In the genomic region with DNA sequence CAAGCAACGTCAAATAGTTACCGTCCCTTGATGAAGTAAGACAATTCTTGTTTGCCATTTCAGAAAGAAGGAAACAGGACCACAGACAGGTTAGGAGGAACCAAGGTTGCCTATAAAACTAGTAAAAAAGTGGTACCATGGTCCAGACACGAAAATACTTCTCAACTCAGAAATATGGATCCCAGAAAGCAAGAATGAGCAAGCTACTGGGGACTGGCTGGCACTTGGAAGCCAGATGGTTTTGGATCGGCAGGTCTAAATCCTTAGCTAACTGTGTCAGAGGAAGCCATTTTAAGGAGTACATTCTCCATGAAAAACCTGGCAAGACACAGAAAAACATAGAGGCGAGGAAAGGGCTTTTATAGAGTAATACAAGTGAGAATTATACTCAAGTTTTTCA, we compare ENCODE assay signal across 12 mouse cellular contexts. TPM values are rescaled to one million over a fixed set of nuclear protein-coding genes. Genes with fewer than 3 reads are reported as not detected.
DNase-seq lines count a peak whose midpoint lies in the region; ATAC-seq and TF ChIP-seq lines count a peak whose summit lies in the region.
"Had no signal": no experiment of that assay in that cellular context is flagged by ENCODE, and none has a peak within 500 bp of the region (broad histone marks: within the 10 kb centered on the region; RNA-seq: fewer than 3 reads in every experiment).

No protein-coding gene starts in this region.

- ATAC-seq in forebrain, postnatal 0 days: no peak
- ATAC-seq in forebrain, embryonic 16.5 days: no peak
- ATAC-seq in heart, embryonic 16.5 days (replicated peaks; ENCODE audit: extremely low read depth, insufficient read depth, low FRiP score): no peak
- peak; percentile 42; the same call in 1 of the 2 replicates for ATAC-seq in liver, postnatal 0 days

- DNase-seq in forebrain, postnatal 0 days: peak; percentile 17
- no peak for DNase-seq in layer of hippocampus, adult 2 months (ENCODE audit: low spot score in 2 of 2)
- DNase-seq in layer of hippocampus, postnatal 36 days: no peak
- no peak for DNase-seq in liver, postnatal 0 days
- DNase-seq in urinary bladder, postnatal 36 days (ENCODE audit: low spot score in 2 of 2): no peak

- H3K4me2 ChIP-seq in forebrain, postnatal 0 days (ENCODE audit: low read depth): no peak overlapping the region
- H3K4me2 ChIP-seq in forebrain, embryonic 16.5 days (ENCODE audit: low read length): no peak overlapping the region
- 0 out of 2 replicates have a peak overlapping the region, but pooled peaks have one; percentile 19 for H3K4me2 ChIP-seq in heart, embryonic 16.5 days (ENCODE audit: low read depth, low read length)
- peak overlapping the region; percentile 59 for H3K4me2 ChIP-seq in liver, postnatal 0 days (ENCODE audit: low read depth, low read length)

- no peaks in the 10 kb centered on the region for H3K27me3 ChIP-seq in forebrain, postnatal 0 days (ENCODE audit: insufficient read depth, low read length)
- H3K27me3 ChIP-seq in forebrain, embryonic 16.5 days (replicated peaks; ENCODE audit: control insufficient read depth, insufficient read depth, low read length): no peaks in the 10 kb centered on the region
- H3K27me3 ChIP-seq in heart, embryonic 16.5 days (ENCODE audit: control insufficient read depth, insufficient read depth, low read length): no peaks in the 10 kb centered on the region
- no peaks in the 10 kb centered on the region for H3K27me3 ChIP-seq in liver, postnatal 0 days (ENCODE audit: insufficient read depth, low read length)
- H3K27me3 ChIP-seq: limb, embryonic 15.5 days; neural tube, embryonic 13.5 days had no signal

- WGBS in forebrain, postnatal 0 days: 78% methylated on average over 5 of the region's 5 CpGs
- 76% methylated on average over 5 of the region's 5 CpGs for WGBS in forebrain, embryonic 16.5 days
- 49% methylated on average over 5 of the region's 5 CpGs for whole genome bisulfite sequencing in heart, embryonic 16.5 days
- WGBS in liver, postnatal 0 days (ENCODE audit: insufficient replicate concordance): 54% methylated on average over 5 of the region's 5 CpGs

- no peaks in the 10 kb centered on the region for H3K4me1 ChIP-seq in forebrain, postnatal 0 days (ENCODE audit: insufficient read depth)
- H3K4me1 ChIP-seq in forebrain, embryonic 16.5 days (replicated peaks; ENCODE audit: control insufficient read depth, insufficient read depth, low read length): 0 out of 2 replicates have a peak, but pooled peaks cover 3% of the 10 kb centered on the region
- peaks cover 8% of the 10 kb centered on the region; the same call in 1 of the 2 replicates for H3K4me1 ChIP-seq in heart, embryonic 16.5 days (ENCODE audit: control insufficient read depth, insufficient read depth, low read length)
- H3K4me1 ChIP-seq in liver, postnatal 0 days (ENCODE audit: insufficient read depth): peaks cover 6% of the 10 kb centered on the region; the same call in 1 of the 2 replicates
- H3K4me1 ChIP-seq: limb, embryonic 15.5 days had no signal

- no peaks in the 10 kb centered on the region for H3K9me3 ChIP-seq in forebrain, postnatal 0 days (ENCODE audit: low read length)
- H3K9me3 ChIP-seq in forebrain, embryonic 16.5 days (ENCODE audit: control insufficient read depth, low read length): peaks cover 2% of the 10 kb centered on the region; the same call in 1 of the 2 replicates
- H3K9me3 ChIP-seq in heart, embryonic 16.5 days (replicated peaks; ENCODE audit: control insufficient read depth, low read length): peaks cover 4% of the 10 kb centered on the region
- H3K9me3 ChIP-seq in liver, postnatal 0 days (ENCODE audit: low read length): no peaks in the 10 kb centered on the region
- H3K9me3 ChIP-seq: G1E; limb, embryonic 15.5 days had no signal

- H3K4me3 ChIP-seq in forebrain, postnatal 0 days (ENCODE audit: low read depth, low read length): no peak overlapping the region
- no peak overlapping the region for H3K4me3 ChIP-seq in forebrain, embryonic 16.5 days (replicated peaks; ENCODE audit: low read length)
- H3K4me3 ChIP-seq in layer of hippocampus, adult 2 months: no peak overlapping the region; the same call in 1 of the 2 replicates
- H3K4me3 ChIP-seq in heart, embryonic 16.5 days (ENCODE audit: low read length): no peak overlapping the region
- H3K4me3 ChIP-seq in liver, postnatal 0 days (ENCODE audit: low read depth, low read length): no peak overlapping the region
- H3K4me3 ChIP-seq: limb, embryonic 15.5 days; neural tube, embryonic 13.5 days had no signal

- no peak overlapping the region for H3K9ac ChIP-seq in forebrain, postnatal 0 days
- H3K9ac ChIP-seq in forebrain, embryonic 16.5 days (replicated peaks; ENCODE audit: low read depth, low read length): no peak overlapping the region
- H3K9ac ChIP-seq in heart, embryonic 16.5 days (ENCODE audit: low read length): no peak overlapping the region
- no peak overlapping the region for H3K9ac ChIP-seq in liver, postnatal 0 days (replicated peaks)
- H3K9ac ChIP-seq: limb, embryonic 15.5 days; neural tube, embryonic 13.5 days had no signal

- TF ChIP-seq CTCF in forebrain, postnatal 0 days (IDR thresholded peaks at IDR 0.05; ENCODE audit: low read depth): no peak
- TF ChIP-seq CTCF in layer of hippocampus, adult 2 months (conservative IDR thresholded peaks at IDR 0.05): no peak
- no peak for TF ChIP-seq CTCF in liver, postnatal 0 days (IDR thresholded peaks at IDR 0.05; ENCODE audit: low read depth)

- no peak overlapping the region for H3K27ac ChIP-seq in forebrain, postnatal 0 days (ENCODE audit: low read depth, low read length)
- no peak overlapping the region for H3K27ac ChIP-seq in forebrain, embryonic 16.5 days (ENCODE audit: low read length)
- H3K27ac ChIP-seq in layer of hippocampus, adult 2 months: peak overlapping the region; percentile 36
- peak overlapping the region; percentile 55; the same call in 1 of the 2 replicates for H3K27ac ChIP-seq in heart, embryonic 16.5 days (ENCODE audit: low read length)
- no peak overlapping the region for H3K27ac ChIP-seq in liver, postnatal 0 days (ENCODE audit: low read depth)
- H3K27ac ChIP-seq: hindbrain, postnatal 0 days; limb, embryonic 15.5 days; macrophage; neural tube, embryonic 13.5 days had no signal

- TF ChIP-seq EP300 in liver, postnatal 0 days (IDR thresholded peaks at IDR 0.05; ENCODE audit: low read depth): no peak

- H3K36me3 ChIP-seq in forebrain, postnatal 0 days (ENCODE audit: insufficient read depth): no peaks in the 10 kb centered on the region
- no peaks in the 10 kb centered on the region for H3K36me3 ChIP-seq in forebrain, embryonic 16.5 days (ENCODE audit: control insufficient read depth, insufficient read depth)
- no peaks in the 10 kb centered on the region for H3K36me3 ChIP-seq in heart, embryonic 16.5 days (ENCODE audit: control insufficient read depth, insufficient read depth)
- no peaks in the 10 kb centered on the region for H3K36me3 ChIP-seq in liver, postnatal 0 days (replicated peaks; ENCODE audit: insufficient read depth, low read length)
- H3K36me3 ChIP-seq: G1E; limb, embryonic 15.5 days; neural tube, embryonic 13.5 days had no signal

RNA-seq across cellular contexts. Expression of gene Mboat1, which starts 51.9 kb away (rescaled TPM):
- 2.4 and 3.8 TPM in 2 replicates for total RNA-seq in forebrain, postnatal 0 days (2014; rRNA removed)
- polyA plus RNA-seq in forebrain, postnatal 0 days (2015; fragmentation: Nextera tagmentation; extraction: Ambion mirVana): 3.4 and 3.5 TPM in 2 replicates
- 2.3 and 3.5 TPM in 2 replicates for polyA plus RNA-seq in forebrain, embryonic 16.5 days (2015; fragmentation: Nextera tagmentation; extraction: Ambion mirVana)
- 1 to 10 TPM; 1.5 to 2.2 TPM for total RNA-seq in layer of hippocampus, adult 2 months (2021)
- total RNA-seq in layer of hippocampus, postnatal 36 days (2021): 1 to 10 TPM; 1.5 to 2.0 TPM
- polyA plus RNA-seq in heart, embryonic 16.5 days (2015; fragmentation: Nextera tagmentation; extraction: Ambion mirVana): 4.0 and 4.1 TPM in 2 replicates
- polyA plus RNA-seq in liver, postnatal 0 days (2015; fragmentation: Nextera tagmentation; extraction: Ambion mirVana): 1.1 and 1.5 TPM in 2 replicates
- polyA plus RNA-seq: G1E had no signal

Comparison
In these comparisons a context has a peak if more than half of its experiments do, and no peak if none do; other contexts are left out.
1. H3K27ac ChIP-seq: peak in layer of hippocampus, adult 2 months (single experiment) and heart, embryonic 16.5 days (single experiment); none in forebrain, postnatal 0 days (single experiment), forebrain, embryonic 16.5 days (single experiment) and liver, postnatal 0 days (single experiment).
2. H3K4me2 ChIP-seq: peak in heart, embryonic 16.5 days (single experiment) and liver, postnatal 0 days (single experiment); none in forebrain, postnatal 0 days (single experiment) and forebrain, embryonic 16.5 days (single experiment).